Mouse (Mus musculus) adrenal gland, adult 8-10 months (tissue): ENCODE measurements around the gene Liph. TPM values are rescaled to one million over a fixed set of nuclear protein-coding genes. Genes with fewer than 3 reads are reported as not detected.
A peak's percentile ranks its signal among the peaks of the same experiment; 100 is the strongest.
"Not testable (repeated sequence)": the region's sequence is repeated elsewhere in the genome, so short reads cannot be mapped to it uniquely, and the experiment has no call there.

Experiments used
- DNase-seq: peaks from one replicate; pipeline ENCODE4 v3.0.0; 2022
- total RNA-seq, 4 experiments: library from RNA; stranded (reverse); gene quantifications; 2 replicates each; pipeline ENCODE4 v1.2.4; 2022

The Liph gene
- total RNA-seq, 4 experiments from 2014 or later = 0.13 to 0.31 (median 0.14) TPM

DNA sequence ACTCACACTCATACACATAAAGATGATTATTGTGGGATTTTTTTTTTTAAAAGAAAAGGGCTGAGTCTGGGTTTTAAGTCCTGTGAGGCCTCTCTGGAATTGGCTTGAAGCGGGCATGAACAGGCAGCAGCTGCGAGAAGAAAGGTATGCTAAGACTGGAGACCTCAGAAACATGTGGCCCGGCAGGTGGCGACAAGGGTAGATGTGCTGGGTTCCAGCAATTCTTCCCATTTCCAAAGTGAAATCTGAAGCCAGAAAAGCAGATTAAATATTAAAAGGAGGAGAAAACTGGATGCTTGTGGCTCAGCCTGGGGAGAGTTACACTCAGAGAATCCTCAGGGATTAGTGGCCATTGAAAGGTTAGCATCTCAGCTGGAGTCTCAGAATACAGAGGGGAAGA lies 24.0 kb downstream of the Liph start:
- DNase-seq = no peak

- no peak for DNase-seq
Measured at GRCm38 (mm10) chr16:21970536-21970935, 24.9 kb downstream of the Liph start.

GRCm38 (mm10) chr16:21969874-21970273 lies 25.6 kb downstream of the Liph start:
- no peak for DNase-seq

GRCm38 (mm10) chr16:21965576-21965975 lies 29.9 kb downstream of the Liph start:
- DNase-seq = no peak

DNA sequence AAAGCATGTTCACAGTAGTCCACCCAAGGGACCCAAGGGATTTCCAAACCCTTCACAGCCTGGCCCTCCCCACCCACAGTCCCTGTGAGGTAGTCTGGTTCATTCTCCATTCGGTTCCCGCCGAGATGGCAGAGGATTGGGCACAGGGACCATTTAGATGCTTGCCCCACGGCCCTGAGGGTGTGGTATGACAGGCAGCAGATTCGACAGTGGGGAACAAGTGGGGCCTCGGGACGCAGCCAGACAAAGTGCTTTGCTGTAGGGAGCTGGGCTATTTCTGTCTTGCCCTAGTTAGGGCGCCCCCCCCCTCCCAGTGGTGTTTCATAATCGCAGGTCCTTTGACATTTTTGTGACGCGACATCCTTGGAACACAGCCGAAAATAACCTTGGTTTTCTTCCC lies 39.9 kb downstream of the Liph start:
- DNase-seq = peak; percentile 34

- peak; percentile 84 for DNase-seq
Measured at GRCm38 (mm10) chr16:21946761-21947715, 48.4 kb downstream of the Liph start, which contains the start of gene Tmem41a. Tmem41a (minus strand) TSS chr16:21947552.

DNA sequence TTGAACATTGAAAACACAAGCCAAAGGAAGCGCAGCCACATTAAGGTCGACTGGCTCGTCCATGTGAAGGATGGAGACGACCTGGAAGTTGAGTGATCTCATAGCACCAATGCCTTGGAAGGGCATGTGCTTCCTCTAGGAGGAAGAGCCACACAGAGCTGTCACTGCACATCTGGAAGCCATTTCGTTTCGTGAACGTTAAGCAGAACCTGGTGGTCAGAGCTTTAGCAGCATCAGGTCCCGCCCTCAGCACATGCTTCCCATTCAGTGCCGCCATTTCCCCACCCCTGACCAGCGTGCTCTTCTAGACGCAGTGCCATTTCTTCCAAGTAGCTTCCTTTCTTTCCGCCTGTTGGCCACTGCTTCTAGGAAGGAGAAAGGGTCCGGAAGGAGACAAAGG lies 67.0 kb downstream of the Liph start:
- no peak for DNase-seq

- no peak for DNase-seq
Measured at GRCm38 (mm10) chr16:21916681-21917080, 78.8 kb downstream of the Liph start.

DNA sequence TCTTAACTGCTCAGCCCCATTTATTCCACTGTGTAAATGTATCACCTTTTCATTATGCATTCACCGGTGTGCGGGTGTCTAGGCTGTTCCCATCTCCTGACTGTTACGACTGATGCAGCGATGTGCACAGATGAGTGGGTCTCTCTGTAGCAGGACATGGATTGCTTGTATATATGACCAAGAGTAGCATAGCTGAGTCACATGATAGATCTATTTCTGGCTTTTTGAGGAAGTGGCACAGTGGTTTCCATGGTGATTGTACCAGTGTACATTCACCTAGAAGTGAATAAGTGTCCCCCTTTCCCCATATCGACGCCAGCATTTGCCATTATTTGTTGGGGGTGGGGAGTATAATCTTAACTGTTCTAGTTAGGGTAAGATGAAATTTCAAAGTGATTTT lies 82.1 kb downstream of the Liph start:
- DNase-seq = no peak

GRCm38 (mm10) chr16:21908906-21909305 lies 86.6 kb downstream of the Liph start:
- not testable (repeated sequence) for DNase-seq

DNA sequence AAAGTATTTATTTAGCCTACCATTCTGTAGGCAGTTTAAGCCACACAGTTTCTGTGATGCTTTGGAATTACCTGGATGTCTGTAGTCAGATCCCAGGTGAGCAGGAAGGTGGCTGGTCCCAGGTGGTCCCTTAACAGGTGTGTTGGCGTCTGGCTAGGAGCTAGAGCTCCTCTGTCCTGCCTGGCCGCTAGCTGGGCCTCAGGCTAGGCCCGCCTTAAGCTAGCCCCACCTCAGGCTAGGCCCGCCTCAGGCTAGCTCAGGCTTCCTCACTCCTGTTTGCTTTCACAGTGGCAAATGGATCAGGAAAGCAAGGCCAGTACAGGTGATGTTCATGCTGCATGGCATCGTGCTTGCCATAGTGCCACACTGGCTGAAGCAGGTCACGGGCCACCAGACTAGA lies 88.6 kb downstream of the Liph start:
- DNase-seq = no peak

DNA sequence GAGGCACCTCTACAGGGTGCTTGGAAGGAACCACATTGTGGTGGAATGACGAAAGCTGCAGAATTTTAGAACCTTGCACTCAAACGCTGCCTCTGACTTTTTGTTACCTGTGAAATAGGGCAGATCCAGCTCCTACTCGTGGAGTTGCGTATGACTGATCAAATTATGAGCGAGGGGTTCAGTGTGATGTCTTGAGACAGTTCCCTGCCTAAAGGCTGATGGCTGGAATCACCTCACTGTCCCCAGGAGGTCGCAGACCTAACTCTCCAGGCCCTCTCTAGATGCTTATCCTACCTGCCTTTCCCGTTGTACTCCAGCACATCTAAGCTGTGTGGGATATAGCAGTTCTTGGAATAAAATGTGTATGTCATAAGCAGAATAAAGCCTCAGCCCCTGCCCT lies 89.5 kb downstream of the Liph start:
- DNase-seq = no peak

DNA sequence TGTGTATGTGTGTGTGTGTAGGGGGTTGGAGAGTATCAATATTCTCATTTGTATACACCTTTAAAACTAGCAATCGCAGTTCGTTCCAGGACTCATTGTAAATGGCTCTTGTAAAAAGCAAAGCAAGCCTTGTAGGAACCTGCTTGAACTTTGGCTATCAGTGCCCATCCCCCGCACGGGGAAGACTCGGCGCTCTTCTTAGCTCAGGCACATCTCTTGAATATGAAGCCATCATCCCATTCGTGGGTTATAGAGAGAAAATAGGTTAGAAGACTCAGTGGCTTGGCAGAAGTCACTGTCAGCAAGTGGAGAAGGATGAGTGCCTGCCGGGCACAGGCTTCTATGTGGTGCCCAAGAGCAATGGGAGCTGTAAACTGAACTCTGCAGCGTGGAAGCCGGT lies 90.8 kb downstream of the Liph start:
- DNase-seq = no peak

Other genes starting within 250 kb of the Liph start
- gene Ehhadh, start 207.9 kb downstream of the Liph start, total RNA-seq = 10 to 100 TPM; 10.1 to 28.7 (median 22.6) TPM
- 1 to 10 TPM; 1.2 to 1.9 (median 1.4) TPM for gene Map3k13, start 201.3 kb downstream of the Liph start, total RNA-seq
- gene Tmem41a, start 48.1 kb downstream of the Liph start, total RNA-seq = 10 to 100 TPM; 19.7 to 29.3 (median 22.6) TPM
- gene Senp2, start 13.8 kb upstream of the Liph start, total RNA-seq = 10 to 100 TPM; 39.6 to 51.4 (median 44.3) TPM
- gene Igf2bp2, start 167.6 kb upstream of the Liph start, total RNA-seq = 1 to 10 TPM; 7.9 to 9.8 (median 9.1) TPM